Mouse (Mus musculus) embryo, embryonic 10.5 days (tissue): ENCODE measurements around the gene Fcgr1.
"Not testable (repeated sequence)": the region's sequence is repeated elsewhere in the genome, so short reads cannot be mapped to it uniquely, and the experiment has no call there.

Experiments
- DNase-seq: peaks from one replicate; pipeline ENCODE4 v3.0.0-alpha.2; 2015; ENCODE audit warnings: low spot score

The Fcgr1 gene

GRCm38 (mm10) chr3:96327131-96327530 is 33.4 kb upstream of the Fcgr1 start:
- DNase-seq = peak; percentile 74

- not testable (repeated sequence) for DNase-seq
Observed at GRCm38 (mm10) chr3:96323806-96324205, 30.0 kb upstream of the Fcgr1 start.

- DNase-seq = peak; percentile 58
Observed at GRCm38 (mm10) chr3:96322609-96323008, 28.8 kb upstream of the Fcgr1 start.

DNA sequence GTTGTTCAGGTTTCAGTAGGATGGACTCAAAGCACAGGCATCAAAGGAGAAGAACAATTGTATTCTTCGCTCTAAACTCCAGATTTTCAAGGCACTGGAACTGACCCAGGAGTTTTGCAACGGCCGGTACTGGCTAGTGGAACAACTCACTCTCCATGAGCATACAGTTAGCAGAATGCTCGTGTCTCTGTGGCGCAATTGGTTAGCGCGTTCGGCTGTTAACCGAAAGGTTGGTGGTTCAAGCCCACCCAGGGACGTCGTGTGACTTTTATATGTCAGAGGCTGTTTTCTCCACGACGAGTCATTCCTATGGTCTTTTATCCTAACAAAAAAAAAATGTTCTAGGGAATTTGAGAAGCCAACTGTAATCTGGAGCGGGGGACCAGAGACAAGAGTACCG is 28.1 kb upstream of the Fcgr1 start:
- DNase-seq = peak; percentile 72

- DNase-seq = not testable (repeated sequence)
Observed at GRCm38 (mm10) chr3:96320003-96320402, 26.2 kb upstream of the Fcgr1 start.

- no peak for DNase-seq
Observed at GRCm38 (mm10) chr3:96312341-96313098, 18.8 kb upstream of the Fcgr1 start.

DNA sequence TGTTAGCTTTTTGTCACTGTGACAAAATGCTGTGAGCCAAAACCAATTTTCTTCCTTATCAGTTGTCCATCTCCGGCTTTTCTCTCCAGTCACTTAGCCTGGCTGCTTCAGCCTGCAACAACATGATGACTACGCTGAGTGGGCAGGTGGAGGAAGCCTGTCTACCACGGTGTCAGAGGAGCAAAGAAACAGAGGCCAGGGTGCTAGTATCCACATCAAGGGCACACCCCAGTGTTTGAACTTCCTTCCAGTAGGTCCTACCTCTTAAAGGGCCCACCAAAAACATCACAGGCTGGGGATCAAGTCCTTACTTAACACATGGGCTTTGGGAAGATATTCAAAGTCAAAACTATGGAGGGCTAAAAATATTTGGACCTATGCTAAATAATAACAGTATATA is 15.7 kb upstream of the Fcgr1 start:
- DNase-seq = no peak

DNA sequence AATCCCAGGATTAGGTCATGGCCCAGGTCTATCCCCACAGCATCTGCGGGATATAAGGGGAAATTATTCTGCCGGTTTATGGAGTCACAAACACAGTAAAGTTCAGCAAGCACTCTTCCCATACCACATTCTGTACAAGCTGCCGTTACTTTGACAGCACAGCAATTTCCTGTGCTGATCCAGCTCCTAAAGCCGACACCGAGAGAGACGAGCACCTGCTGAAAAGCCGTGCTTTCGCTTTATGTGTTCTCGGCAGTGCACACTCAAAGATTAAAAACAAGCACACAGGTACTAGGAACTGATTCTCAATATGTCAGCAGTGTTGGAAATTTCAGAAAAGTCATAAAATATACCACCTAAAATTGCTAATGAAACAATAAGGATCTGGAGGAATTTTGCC is 12.7 kb upstream of the Fcgr1 start:
- DNase-seq = no peak

DNA sequence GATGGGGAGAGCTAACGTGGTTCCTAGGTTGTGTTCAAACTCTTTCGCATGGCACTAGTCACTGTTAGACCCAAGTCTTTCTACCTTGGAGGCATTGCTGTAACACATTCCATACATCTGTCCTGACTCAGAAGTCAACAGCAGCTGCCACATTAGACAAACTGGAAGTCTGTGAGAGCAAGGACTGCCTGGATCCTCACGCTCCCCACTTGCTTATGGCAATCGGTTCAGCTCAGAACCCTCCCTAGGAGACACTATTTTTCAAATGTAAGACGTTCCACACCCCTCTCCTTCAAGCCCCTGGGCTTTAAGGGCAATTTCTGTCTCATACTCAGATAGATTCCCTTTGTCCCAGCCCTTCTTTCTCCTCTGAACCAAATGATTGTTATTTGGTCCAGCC is 8.3 kb upstream of the Fcgr1 start:
- DNase-seq = no peak

- no peak for DNase-seq
Observed at GRCm38 (mm10) chr3:96300706-96301529, 7.1 kb upstream of the Fcgr1 start.

DNA sequence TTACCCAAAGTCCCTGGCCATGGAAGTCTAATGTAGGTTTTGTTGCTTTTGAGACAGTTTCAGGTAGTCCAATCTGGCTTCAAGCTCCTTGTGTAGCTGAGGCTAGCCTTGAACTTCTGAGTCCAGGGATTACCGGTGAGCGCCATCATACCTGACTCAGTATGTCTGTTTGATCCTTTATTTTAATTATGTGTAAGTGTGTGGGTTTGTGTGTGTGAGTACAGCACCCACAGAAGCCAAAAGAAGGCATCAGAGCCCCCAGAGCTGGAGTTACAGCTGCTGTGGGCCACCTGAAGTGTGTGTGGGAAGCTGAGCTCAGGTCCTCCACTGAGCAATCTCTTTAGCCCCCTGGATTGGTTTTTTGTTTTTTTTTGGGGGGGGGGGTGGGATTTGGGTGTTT is 5.8 kb upstream of the Fcgr1 start:
- no peak for DNase-seq

- DNase-seq = no peak
Observed at GRCm38 (mm10) chr3:96298360-96298759, 4.6 kb upstream of the Fcgr1 start.

DNA sequence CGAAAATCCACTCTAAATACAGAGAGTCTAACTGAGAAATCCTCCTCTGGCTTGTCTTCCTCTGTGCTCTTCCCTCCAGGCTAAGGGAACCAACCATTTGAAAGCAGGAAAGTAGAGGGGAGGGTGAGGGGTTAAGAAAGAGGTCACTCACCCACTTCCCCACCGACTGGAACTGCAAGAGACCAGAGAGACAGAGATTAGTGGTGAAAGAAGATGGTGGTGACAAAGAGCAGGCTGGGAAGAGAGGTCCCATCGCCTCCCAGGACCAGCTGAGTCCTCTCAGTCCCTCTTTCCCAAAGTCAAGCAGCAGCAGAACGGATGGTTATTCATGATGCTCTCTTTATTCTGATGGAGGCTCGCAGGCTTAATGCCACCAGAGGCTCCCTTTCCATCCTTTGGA is 401 bp downstream of the Fcgr1 start:
- DNase-seq = no peak

GRCm38 (mm10) chr3:96292641-96293040 is 1.1 kb downstream of the Fcgr1 start:
- no peak for DNase-seq

- DNase-seq = not testable (repeated sequence)
Observed at GRCm38 (mm10) chr3:96290727-96291126, 3.0 kb downstream of the Fcgr1 start.

DNA sequence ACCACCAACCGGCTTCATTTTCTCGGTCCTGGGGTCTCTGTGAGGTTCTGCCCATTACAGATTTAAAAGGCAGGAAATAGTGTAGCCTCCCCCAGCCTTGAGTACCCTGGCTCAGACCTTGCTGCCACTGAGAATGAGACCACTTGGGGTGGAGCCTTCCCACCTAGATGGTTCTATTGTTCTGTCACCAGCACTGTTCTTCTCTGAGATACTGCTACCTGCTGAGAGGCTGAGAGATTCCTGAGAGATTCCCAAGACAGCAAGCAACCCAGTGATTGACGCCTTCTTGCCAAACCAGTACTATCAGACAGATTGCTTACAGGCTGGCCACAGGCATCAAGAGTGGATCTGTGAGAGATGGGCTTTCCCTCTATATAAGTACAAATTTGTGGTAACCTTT is 4.6 kb downstream of the Fcgr1 start:
- DNase-seq = no peak

- not testable (repeated sequence) for DNase-seq
Observed at GRCm38 (mm10) chr3:96287334-96287733, 6.4 kb downstream of the Fcgr1 start.

DNA sequence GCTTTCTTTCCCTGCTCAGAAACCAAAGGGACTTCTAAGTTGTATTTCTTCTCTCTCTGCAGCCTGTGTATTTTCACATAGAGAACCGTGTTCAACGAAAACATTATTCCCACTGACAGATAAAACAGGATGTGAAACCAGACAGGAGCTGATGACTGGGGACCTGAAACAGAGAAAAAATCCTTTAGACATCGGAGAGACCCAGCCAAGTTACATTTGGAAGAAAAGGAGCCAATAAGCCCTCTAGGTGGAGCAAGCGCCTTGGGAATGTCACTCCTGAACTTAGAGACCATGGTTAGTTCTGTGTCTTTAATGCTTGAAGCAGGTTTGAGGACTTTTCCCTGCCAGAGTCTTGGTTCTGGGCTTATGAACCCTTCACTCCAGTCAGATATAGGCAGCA is 9.3 kb downstream of the Fcgr1 start:
- DNase-seq = peak; percentile 77

DNA sequence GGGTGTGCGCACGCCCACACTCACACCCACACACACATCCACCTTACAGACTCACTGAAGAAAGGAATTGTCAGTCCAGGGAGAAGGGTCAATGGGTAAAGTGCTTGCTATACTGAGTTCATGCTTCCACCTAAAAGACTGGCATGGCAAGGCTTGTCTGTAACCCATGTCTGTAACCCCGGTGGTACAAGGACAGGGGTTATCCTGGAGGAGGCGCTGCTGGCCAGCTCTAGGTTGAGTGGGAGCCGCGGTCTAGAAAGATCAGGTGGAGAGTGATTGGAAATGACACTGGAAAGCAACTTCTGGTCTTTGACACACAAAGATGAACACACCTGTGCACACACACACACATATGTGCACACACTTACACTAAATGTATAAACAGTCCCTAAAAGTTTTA is 13.1 kb downstream of the Fcgr1 start:
- DNase-seq = no peak

GRCm38 (mm10) chr3:96277800-96278624 is 15.8 kb downstream of the Fcgr1 start:
- DNase-seq = peak; percentile 94

DNA sequence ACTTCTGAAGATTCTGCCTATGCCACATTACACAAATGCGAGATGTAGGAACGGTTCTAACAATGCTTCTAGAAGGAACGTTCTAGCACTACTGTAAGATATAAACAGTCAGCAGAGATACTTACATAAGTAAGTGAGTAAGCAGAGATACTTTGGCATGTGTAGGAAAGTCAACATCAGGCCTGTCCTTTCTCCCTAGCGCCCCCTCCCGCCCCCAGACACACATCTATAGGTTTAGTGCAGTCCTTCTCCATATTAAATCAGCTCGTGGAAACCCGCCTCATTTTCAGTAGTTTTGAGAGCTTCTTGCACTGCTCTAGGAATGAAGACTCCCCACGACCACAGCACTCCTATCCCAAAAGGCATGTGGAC is 16.4 kb downstream of the Fcgr1 start:
- peak; percentile 82 for DNase-seq
